Mouse (Mus musculus) neural tube, embryonic 14.5 days (tissue): Measurements from ENCODE around the gene Dcaf7. TPM values are rescaled to one million over a fixed set of nuclear protein-coding genes. Genes with fewer than 3 reads are reported as not detected.
"Not testable (repeated sequence)": the region's sequence is repeated elsewhere in the genome, so short reads cannot be mapped to it uniquely, and the experiment has no call there.

ENCODE experiments used
- ATAC-seq: fragments of 200-750 bp; cut with Nextera tagmentation; 2 replicates; pipeline ENCODE4 v1.8.0; 2017; ENCODE audit warnings: low read depth, mild to moderate bottlenecking, moderate TSS enrichment, moderate library complexity
- H3K27ac ChIP-seq: fragments of 300-500 bp; sonication (generic); 2 replicates; pipeline ENCODE4 v1.5.1; 2014; ENCODE audit warnings: low read depth, mild to moderate bottlenecking, control low read depth, low read length, moderate library complexity, mixed read lengths
- H3K27me3 ChIP-seq: fragments of 300-500 bp; sonication (generic); 2 replicates; pipeline ENCODE4 v1.6.1; 2014; ENCODE audit warnings: low read length; ENCODE audit not compliant: control insufficient read depth, insufficient read depth
- H3K36me3 ChIP-seq: fragments of 300-500 bp; sonication (generic); 2 replicates; pipeline ENCODE4 v1.6.1; 2014; ENCODE audit warnings: low read length, mixed read lengths; ENCODE audit not compliant: control insufficient read depth, insufficient read depth
- H3K4me1 ChIP-seq: fragments of 300-500 bp; sonication (generic); 2 replicates; pipeline ENCODE4 v1.6.1; 2014; ENCODE audit warnings: low read length; ENCODE audit not compliant: control insufficient read depth, insufficient read depth
- H3K4me2 ChIP-seq: fragments of 300-500 bp; sonication (generic); 2 replicates; pipeline ENCODE4 v1.6.1; 2014; ENCODE audit warnings: mild to moderate bottlenecking, low read depth, low read length, control low read depth
- H3K4me3 ChIP-seq: fragments of 300-500 bp; sonication (generic); 2 replicates; pipeline ENCODE4 v1.5.1; 2014; ENCODE audit warnings: low read depth, low read length, control low read depth, mixed read lengths
- H3K9ac ChIP-seq: fragments of 300-500 bp; sonication (generic); replicated peaks from 2 replicates; pipeline ENCODE4 v1.6.1; 2014; ENCODE audit warnings: low read depth, mild to moderate bottlenecking, control low read depth, low read length, mixed read lengths
- H3K9me3 ChIP-seq: fragments of 300-500 bp; sonication (generic); 2 replicates; pipeline ENCODE4 v1.6.1; 2016; ENCODE audit warnings: low read length; ENCODE audit not compliant: control insufficient read depth
- WGBS: fragments of 180-500 bp; shearing (Covaris S2); extraction: QIAGEN DNeasy Blood & Tissue Kit; methylation state at CpG from one replicate; pipeline ENCODE4 v1.1.7; 2014; 5-methylcytosine and 5-hydroxymethylcytosine counted together
- polyA plus RNA-seq: library from polyadenylated mRNA; unstranded; fragments of >200 nt; fragmentation: Nextera tagmentation; extraction: Ambion mirVana; gene quantifications from 2 replicates; pipeline ENCODE4 v1.2.1, GENCODE M21; 2014

The Dcaf7 gene
- polyA plus RNA-seq, 1 experiment from 2014 or later: 143 TPM

GRCm38 (mm10) chr11:106032074-106032473 lies 4.6 kb upstream of the Dcaf7 start:
- H3K27ac ChIP-seq: peak overlapping the region; percentile 52; the same call in 1 of the 2 replicates
- H3K4me2 ChIP-seq, ATAC-seq, H3K27me3 ChIP-seq, H3K4me1 ChIP-seq, H3K36me3 ChIP-seq, H3K9me3 ChIP-seq, H3K9ac ChIP-seq: not testable (repeated sequence)
- peak overlapping the region; percentile 22; the same call in 1 of the 2 replicates for H3K4me3 ChIP-seq
- WGBS: 36% methylated on average over 3 of the region's 25 CpGs

GRCm38 (mm10) chr11:106033491-106033919 lies 3.2 kb upstream of the Dcaf7 start:
- Histone ChIP-seq H3K27me3 (no peaks in the 10 kb centered on the region; the same call in 1 of the 2 replicates), H3K27ac (peak overlapping the region; percentile 70), H3K9me3 (no peaks in the 10 kb centered on the region), H3K4me2 (peak overlapping the region; percentile 25; the same call in 1 of the 2 replicates), H3K36me3 (no peaks in the 10 kb centered on the region), H3K9ac (no peak overlapping the region), H3K4me1 (peaks cover 9% of the 10 kb centered on the region; the same call in 1 of the 2 replicates), H3K4me3 (no peak overlapping the region; the same call in 1 of the 2 replicates)
- ATAC-seq: no peak
- 28% methylated on average over 11 of the region's 11 CpGs for WGBS

GRCm38 (mm10) chr11:106034986-106035385 lies 1.7 kb upstream of the Dcaf7 start:
- WGBS: 87% methylated on average over 9 of the region's 9 CpGs
- Histone ChIP-seq H3K9me3 (no peaks in the 10 kb centered on the region), H3K27me3 (no peaks in the 10 kb centered on the region; the same call in 1 of the 2 replicates), H3K4me2 (no peak overlapping the region), H3K4me3 (no peak overlapping the region), H3K36me3 (no peaks in the 10 kb centered on the region), H3K4me1 (peaks cover 15% of the 10 kb centered on the region), H3K27ac (no peak overlapping the region), H3K9ac (no peak overlapping the region)
- no peak for ATAC-seq

- Histone ChIP-seq H3K36me3 (no peaks in the 10 kb centered on the region), H3K4me1 (peaks cover 15% of the 10 kb centered on the region), H3K27ac (peak overlapping the region; percentile 91), H3K27me3 (no peaks in the 10 kb centered on the region; the same call in 1 of the 2 replicates), H3K9me3 (no peaks in the 10 kb centered on the region), H3K9ac (peak overlapping the region; percentile 76), H3K4me2 (peak overlapping the region; percentile 73), H3K4me3 (peak overlapping the region; percentile 93)
- WGBS: 0% methylated on average over 13 of the region's 13 CpGs
- peak; percentile 59 for ATAC-seq
These were observed 713 bp downstream of the Dcaf7 start for GRCm38 (mm10) chr11:106037418-106037751.

GRCm38 (mm10) chr11:106044349-106044748 lies 7.7 kb downstream of the Dcaf7 start:
- H3K4me1 ChIP-seq: peaks cover 4% of the 10 kb centered on the region; the same call in 1 of the 2 replicates
- H3K36me3 ChIP-seq: peaks cover 19% of the 10 kb centered on the region
- H3K27ac ChIP-seq: no peak overlapping the region
- no peak overlapping the region for H3K4me2 ChIP-seq
- no peaks in the 10 kb centered on the region for H3K9me3 ChIP-seq
- ATAC-seq: no peak
- H3K27me3 ChIP-seq: no peaks in the 10 kb centered on the region
- H3K4me3 ChIP-seq: no peak overlapping the region
- H3K9ac ChIP-seq: no peak overlapping the region

- no peak for ATAC-seq
- Histone ChIP-seq H3K27me3 (no peaks in the 10 kb centered on the region), H3K9me3 (no peaks in the 10 kb centered on the region)
These were observed 8.6 kb downstream of the Dcaf7 start for GRCm38 (mm10) chr11:106045256-106045655.

GRCm38 (mm10) chr11:106045780-106046179 lies 9.1 kb downstream of the Dcaf7 start:
- WGBS: 98% methylated on average over 3 of the region's 3 CpGs
- H3K4me1 ChIP-seq: no peaks in the 10 kb centered on the region
- no peak overlapping the region for H3K9ac ChIP-seq
- H3K4me2 ChIP-seq: no peak overlapping the region
- H3K27ac ChIP-seq: no peak overlapping the region
- H3K9me3 ChIP-seq: no peaks in the 10 kb centered on the region
- H3K36me3 ChIP-seq: peaks cover 25% of the 10 kb centered on the region
- no peak for ATAC-seq
- H3K27me3 ChIP-seq: no peaks in the 10 kb centered on the region
- no peak overlapping the region for H3K4me3 ChIP-seq

More at GRCm38 (mm10) chr11:106045256-106045655, 8.6 kb downstream of the Dcaf7 start:
- Histone ChIP-seq H3K4me3 (no peak overlapping the region), H3K9ac (no peak overlapping the region), H3K36me3 (peaks cover 22% of the 10 kb centered on the region), H3K4me1 (no peaks in the 10 kb centered on the region), H3K4me2 (no peak overlapping the region), H3K27ac (no peak overlapping the region)
- 95% methylated on average over 1 of the region's 1 CpGs for WGBS

- H3K9ac ChIP-seq: no peak overlapping the region
- H3K4me2 ChIP-seq: no peak overlapping the region
- no peaks in the 10 kb centered on the region for H3K9me3 ChIP-seq
- 88% methylated on average over 9 of the region's 9 CpGs for WGBS
- H3K4me3 ChIP-seq: no peak overlapping the region
- no peaks in the 10 kb centered on the region for H3K27me3 ChIP-seq
- H3K36me3 ChIP-seq: peaks cover 33% of the 10 kb centered on the region
- ATAC-seq: no peak
- H3K4me1 ChIP-seq: no peaks in the 10 kb centered on the region
- H3K27ac ChIP-seq: no peak overlapping the region
These were observed 9.9 kb downstream of the Dcaf7 start for GRCm38 (mm10) chr11:106046584-106046983.

- H3K4me1 ChIP-seq: no peaks in the 10 kb centered on the region
- H3K27ac ChIP-seq: no peak overlapping the region
- H3K4me2 ChIP-seq: no peak overlapping the region
- H3K4me3 ChIP-seq: no peak overlapping the region
- H3K9ac ChIP-seq: no peak overlapping the region
- peaks cover 79% of the 10 kb centered on the region for H3K36me3 ChIP-seq
- WGBS: 99% methylated on average over 2 of the region's 2 CpGs
- no peaks in the 10 kb centered on the region for H3K27me3 ChIP-seq
- no peaks in the 10 kb centered on the region for H3K9me3 ChIP-seq
- ATAC-seq: no peak
These were observed 17.2 kb downstream of the Dcaf7 start for GRCm38 (mm10) chr11:106053921-106054320.
